Mouse (Mus musculus) ES-Bruce4 (cell line): ENCODE results near the gene Sp1. TPM values are rescaled to one million over a fixed set of nuclear protein-coding genes. Genes with fewer than 3 reads are reported as not detected.

Experiments used
- H3K27ac ChIP-seq: 2 replicates; pipeline ENCODE4 v1.5.1; 2012; ENCODE audit warnings: low read length, inconsistent platforms; ENCODE audit not compliant: insufficient read depth
- H3K27me3 ChIP-seq: 2 replicates; pipeline ENCODE4 v1.6.1; 2012; ENCODE audit warnings: mild to moderate bottlenecking, low read length, inconsistent platforms; ENCODE audit not compliant: control insufficient read depth, poor library complexity, insufficient read depth, severe bottlenecking
- H3K36me3 ChIP-seq: 2 replicates; pipeline ENCODE4 v1.6.1; 2012; ENCODE audit warnings: inconsistent platforms, mild to moderate bottlenecking, low read length, moderate library complexity; ENCODE audit not compliant: control insufficient read depth, poor library complexity, insufficient read depth, severe bottlenecking
- H3K4me1 ChIP-seq: one replicate; pipeline ENCODE4 v1.8.1; 2011; ENCODE audit warnings: low read length; ENCODE audit not compliant: control insufficient read depth, insufficient read depth
- H3K4me3 ChIP-seq: 2 replicates; pipeline ENCODE4 v1.5.1; 2011; ENCODE audit warnings: low read depth, mild to moderate bottlenecking, low read length
- H3K9ac ChIP-seq: 2 replicates; pipeline ENCODE4 v1.6.1; 2012; ENCODE audit warnings: low read depth, mild to moderate bottlenecking, inconsistent platforms; ENCODE audit not compliant: poor library complexity, severe bottlenecking
- H3K9me3 ChIP-seq: replicated peaks from 2 replicates; pipeline ENCODE4 v1.6.1; 2012; ENCODE audit warnings: mild to moderate bottlenecking, low read length, inconsistent platforms; ENCODE audit not compliant: control insufficient read depth, poor library complexity, insufficient read depth, severe bottlenecking
- CTCF ChIP-seq: IDR thresholded peaks from one replicate; pipeline ENCODE4 v1.8.1; 2011; ENCODE audit warnings: low read depth, low read length
- EP300 ChIP-seq: IDR thresholded peaks from 2 replicates; pipeline ENCODE4 v1.6.1; 2011; ENCODE audit warnings: low read depth, low read length; ENCODE audit not compliant: insufficient read depth
- POLR2A ChIP-seq: IDR thresholded peaks from one replicate; pipeline ENCODE4 v1.8.1; 2011; ENCODE audit warnings: low read length; ENCODE audit not compliant: insufficient read depth
- polyA plus RNA-seq: library from polyadenylated mRNA; stranded (reverse); fragments of >200 nt; gene quantifications from 2 replicates; pipeline ENCODE4 v1.2.4, GENCODE M21; 2011; ENCODE audit warnings: low read depth; ENCODE audit not compliant: missing spikeins, insufficient read depth, insufficient read length

Gene Sp1
- polyA plus RNA-seq, 1 experiment, result 106 TPM

DNA sequence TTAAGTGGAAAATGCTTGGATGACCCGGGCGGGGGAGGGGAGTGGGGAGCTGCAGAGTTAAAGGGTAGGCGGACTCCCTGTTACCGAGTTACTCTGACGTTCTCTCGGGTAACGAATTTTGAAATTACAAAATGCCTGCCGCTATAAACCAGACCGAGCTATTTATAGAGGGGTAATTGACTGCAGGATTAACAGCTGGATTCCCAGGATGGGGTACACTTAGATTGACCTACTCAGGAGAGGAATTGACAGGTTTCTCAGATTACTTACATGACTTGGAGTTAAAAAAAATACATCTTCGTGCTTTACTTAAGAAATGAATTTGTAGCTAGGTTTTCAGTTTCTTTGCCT lies 65.3 kb downstream of the Sp1 start:
- peaks cover 42% of the 10 kb centered on the region for H3K36me3 ChIP-seq
- no peaks in the 10 kb centered on the region for H3K4me1 ChIP-seq
- peak overlapping the region; percentile 96 for H3K9ac ChIP-seq
- TF ChIP-seq CTCF (no peak), POLR2A (no peak), EP300 (no peak)
- peak overlapping the region; percentile 90 for H3K4me3 ChIP-seq
- peaks cover 7% of the 10 kb centered on the region for H3K9me3 ChIP-seq
- no peak overlapping the region for H3K27ac ChIP-seq
- no peaks in the 10 kb centered on the region for H3K27me3 ChIP-seq

DNA sequence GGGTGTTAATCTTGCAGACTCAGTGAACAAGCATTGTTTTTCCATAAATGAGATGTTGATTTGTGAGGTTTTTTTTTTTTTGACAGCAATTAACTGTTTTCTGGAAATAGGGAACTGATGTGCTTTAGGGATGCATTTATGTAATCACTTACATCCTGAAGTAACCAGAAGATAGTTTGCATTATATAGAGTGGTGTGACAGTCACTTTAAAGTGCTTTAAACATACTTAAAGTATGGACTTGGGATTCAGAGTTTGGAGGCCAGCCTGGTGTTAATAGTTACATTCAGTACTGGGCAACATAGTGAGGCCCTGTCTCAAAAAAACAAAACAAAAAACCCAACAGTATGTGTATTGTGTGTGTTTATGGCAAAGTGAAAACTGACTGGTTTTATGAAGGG lies 65.8 kb downstream of the Sp1 start:
- peaks cover 46% of the 10 kb centered on the region for H3K36me3 ChIP-seq
- no peak for TF ChIP-seq EP300
- no peak for TF ChIP-seq POLR2A
- TF ChIP-seq CTCF, result no peak
- H3K9me3 ChIP-seq, result peaks cover 7% of the 10 kb centered on the region
- H3K27me3 ChIP-seq, result no peaks in the 10 kb centered on the region
- H3K4me1 ChIP-seq, result no peaks in the 10 kb centered on the region
- no peak overlapping the region for H3K27ac ChIP-seq
- peak overlapping the region; percentile 90 for H3K4me3 ChIP-seq
- H3K9ac ChIP-seq, result peak overlapping the region; percentile 96

DNA sequence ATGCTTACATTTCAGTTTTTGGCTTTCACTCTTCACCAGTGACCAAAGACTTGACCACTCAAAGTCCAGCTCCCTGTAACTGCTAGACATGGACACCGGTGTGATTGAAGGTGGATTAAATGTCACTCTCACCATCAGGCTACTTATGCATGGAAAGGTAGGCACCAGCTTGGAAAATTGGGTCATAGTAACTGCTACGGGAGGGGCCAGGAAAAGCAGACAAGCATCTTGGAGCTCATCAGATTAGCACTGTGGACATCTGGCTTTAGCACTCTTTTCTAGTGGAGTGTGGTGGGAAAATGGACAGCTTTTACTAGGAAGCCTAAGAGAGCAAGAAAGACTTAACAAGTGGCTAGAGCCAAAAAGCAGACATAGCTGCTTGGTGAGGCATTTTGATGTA lies 67.3 kb downstream of the Sp1 start:
- Histone ChIP-seq H3K9ac (peak overlapping the region; percentile 14; the same call in 1 of the 2 replicates), H3K9me3 (peaks cover 7% of the 10 kb centered on the region), H3K36me3 (peaks cover 57% of the 10 kb centered on the region), H3K27ac (no peak overlapping the region), H3K4me3 (no peak overlapping the region), H3K27me3 (no peaks in the 10 kb centered on the region), H3K4me1 (no peaks in the 10 kb centered on the region)
- TF ChIP-seq EP300, result no peak
- TF ChIP-seq POLR2A, result no peak
- no peak for TF ChIP-seq CTCF

- Histone ChIP-seq H3K36me3 (peaks cover 61% of the 10 kb centered on the region), H3K9me3 (no peaks in the 10 kb centered on the region), H3K4me1 (no peaks in the 10 kb centered on the region), H3K27me3 (no peaks in the 10 kb centered on the region), H3K4me3 (no peak overlapping the region), H3K27ac (no peak overlapping the region), H3K9ac (no peak overlapping the region)
- TF ChIP-seq CTCF, result no peak
These were observed 68.6 kb downstream of the Sp1 start for GRCm38 (mm10) chr15:102474520-102474919.

DNA sequence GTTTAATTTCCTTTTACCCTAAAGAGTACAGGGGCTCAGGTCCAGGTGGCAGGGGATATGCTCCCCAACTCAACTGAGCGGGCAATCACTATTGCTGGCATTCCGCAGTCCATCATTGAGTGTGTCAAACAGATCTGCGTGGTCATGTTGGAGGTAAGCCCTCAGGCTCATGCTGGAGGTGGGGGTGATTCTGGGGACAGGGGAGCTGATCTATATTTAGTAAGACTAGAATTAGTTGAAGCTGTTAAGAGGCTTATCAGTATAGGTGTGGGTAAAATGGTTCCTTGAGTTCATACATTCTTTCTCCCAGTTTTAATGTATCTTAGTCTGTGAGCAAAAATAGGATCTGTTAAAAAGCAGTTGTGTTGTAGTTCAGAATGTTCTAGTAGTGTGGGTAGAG lies 77.2 kb downstream of the Sp1 start:
- no peak overlapping the region for H3K9ac ChIP-seq
- TF ChIP-seq POLR2A (no peak), CTCF (no peak), EP300 (no peak)
- peaks cover 86% of the 10 kb centered on the region for H3K36me3 ChIP-seq
- H3K27me3 ChIP-seq, result no peaks in the 10 kb centered on the region
- no peaks in the 10 kb centered on the region for H3K9me3 ChIP-seq
- H3K4me3 ChIP-seq, result no peak overlapping the region
- H3K27ac ChIP-seq, result no peak overlapping the region
- no peaks in the 10 kb centered on the region for H3K4me1 ChIP-seq

DNA sequence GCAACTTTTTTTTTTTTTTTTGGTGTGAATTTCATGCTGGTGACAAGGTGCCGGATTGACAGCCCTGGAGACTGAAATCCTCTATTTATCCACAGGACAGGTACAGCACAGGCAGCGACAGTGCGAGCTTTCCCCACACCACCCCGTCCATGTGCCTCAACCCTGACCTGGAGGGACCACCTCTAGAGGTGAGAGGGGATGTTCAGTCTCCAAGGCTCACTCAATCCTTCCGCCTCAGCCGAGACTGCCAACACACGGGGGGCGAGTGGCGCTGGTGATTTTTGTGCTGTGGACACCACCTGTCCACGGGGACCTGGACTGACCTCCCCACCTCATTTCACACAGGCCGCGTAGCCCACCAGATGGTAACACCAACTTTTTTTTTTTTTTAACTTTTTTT lies 79.9 kb downstream of the Sp1 start:
- H3K9me3 ChIP-seq, result no peaks in the 10 kb centered on the region
- no peaks in the 10 kb centered on the region for H3K27me3 ChIP-seq
- H3K27ac ChIP-seq, result no peak overlapping the region
- H3K4me1 ChIP-seq, result no peaks in the 10 kb centered on the region
- no peak overlapping the region for H3K9ac ChIP-seq
- TF ChIP-seq EP300 (no peak), POLR2A (no peak), CTCF (no peak)
- H3K4me3 ChIP-seq, result no peak overlapping the region
- H3K36me3 ChIP-seq, result peaks cover 90% of the 10 kb centered on the region

Other genes starting within 250 kb of the Sp1 start
- gene Zfp740, start 202.9 kb upstream of the Sp1 start, polyA plus RNA-seq, result 53.7 and 54.3 TPM in 2 replicates
- gene Csad, start 201.4 kb upstream of the Sp1 start, polyA plus RNA-seq, result 17.8 and 19.3 TPM in 2 replicates
- 3.1 and 9.7 TPM in 2 replicates for gene Itgb7, start 174.2 kb upstream of the Sp1 start, polyA plus RNA-seq
- 38.6 and 42.7 TPM in 2 replicates for gene Rarg, start 148.6 kb upstream of the Sp1 start, polyA plus RNA-seq
- 0.81 and 1.1 TPM in 2 replicates for gene Gm9918, start 135.6 kb upstream of the Sp1 start, polyA plus RNA-seq
- gene Mfsd5, start 126.7 kb upstream of the Sp1 start, polyA plus RNA-seq, result 23.2 and 28.0 TPM in 2 replicates
- 68.7 and 71.7 TPM in 2 replicates for gene Espl1, start 109.9 kb upstream of the Sp1 start, polyA plus RNA-seq
- 233 and 309 TPM in 2 replicates for gene Pfdn5, start 80.0 kb upstream of the Sp1 start, polyA plus RNA-seq
- 38.6 and 48.8 TPM in 2 replicates for gene Myg1, start 74.4 kb upstream of the Sp1 start, polyA plus RNA-seq
- 196 and 252 TPM in 2 replicates for gene Aaas, start 55.4 kb upstream of the Sp1 start, polyA plus RNA-seq
- not detected in 2 replicates for gene Sp7, start 39.0 kb upstream of the Sp1 start, polyA plus RNA-seq
- gene Amhr2, start 39.2 kb downstream of the Sp1 start, polyA plus RNA-seq, result 1.8 and 2.8 TPM in 2 replicates
- gene Prr13, start 52.9 kb downstream of the Sp1 start, polyA plus RNA-seq, result 49.7 and 55.4 TPM in 2 replicates
- gene Pcbp2, start 64.4 kb downstream of the Sp1 start, polyA plus RNA-seq, result 1,129 and 1,194 TPM in 2 replicates
- not detected in 2 replicates for gene Gm10337, start 97.6 kb downstream of the Sp1 start, polyA plus RNA-seq
- 11.1 and 14.0 TPM in 2 replicates for gene Map3k12, start 110.9 kb downstream of the Sp1 start, polyA plus RNA-seq
- 45.3 and 47.5 TPM in 2 replicates for gene Tarbp2, start 112.0 kb downstream of the Sp1 start, polyA plus RNA-seq
- gene Npff, start 118.8 kb downstream of the Sp1 start, polyA plus RNA-seq, result 0.68 and 1.0 TPM in 2 replicates
- gene Gm28047, start 218.9 kb downstream of the Sp1 start, polyA plus RNA-seq, result not detected in 2 replicates
- 40.2 and 49.3 TPM in 2 replicates for gene Atf7, start 219.3 kb downstream of the Sp1 start, polyA plus RNA-seq